Mouse (Mus musculus): ENCODE data around the gene Rragd. TPM values are rescaled to one million over a fixed set of nuclear protein-coding genes. Genes with fewer than 3 reads are reported as not detected.
A peak's percentile ranks its signal among the peaks of the same experiment; 100 is the strongest.

Rragd gene
- 1.7 and 1.8 TPM in 2 replicates for polyA plus RNA-seq (2015; fragmentation: Nextera tagmentation; extraction: Ambion mirVana)

DNA sequence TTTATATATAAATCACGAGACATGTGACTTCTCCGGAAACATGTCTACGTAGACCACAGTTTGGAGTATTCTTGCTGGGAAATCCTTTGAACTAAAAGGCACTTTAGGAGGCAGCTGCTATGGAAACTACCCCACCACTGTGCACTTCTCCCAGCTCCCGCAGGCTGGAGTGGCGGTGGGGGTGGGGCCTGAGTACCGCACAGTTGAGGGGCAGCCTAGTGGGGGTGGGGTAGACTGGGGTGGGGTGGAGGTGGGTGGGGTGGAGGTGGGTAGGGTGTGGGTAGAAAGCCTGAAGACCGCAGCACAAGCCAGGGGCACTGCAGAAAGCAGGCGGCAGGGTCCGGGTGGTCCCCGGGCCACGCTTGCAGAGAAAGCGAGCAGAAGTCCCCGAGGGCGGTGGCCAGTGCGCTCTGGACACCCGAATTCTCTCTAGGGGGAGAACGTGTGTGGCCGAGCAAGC, at the start of gene Rragd:
Gene Rragd, plus strand, starts transcription at position 322 of the 460 bp plus-strand sequence.
- H3K4me2 ChIP-seq (ENCODE audit: low read depth, low read length): peak within 1 kb of the TSS; percentile 99
- no peak for TF ChIP-seq EP300 (IDR thresholded peaks at IDR 0.05; ENCODE audit: low read depth)
- TF ChIP-seq CTCF (IDR thresholded peaks at IDR 0.05; ENCODE audit: low read depth): no peak
- peak within 1 kb of the TSS; percentile 72 for H3K9ac ChIP-seq (replicated peaks)
- WGBS (ENCODE audit: insufficient replicate concordance): 0% methylated on average over 14 of the region's 18 CpGs
- H3K27me3 ChIP-seq (ENCODE audit: insufficient read depth, low read length): peaks cover 34% of the 10 kb centered on the region
- no peaks in the 10 kb centered on the region for H3K36me3 ChIP-seq (replicated peaks; ENCODE audit: insufficient read depth, low read length)
- 0 out of 2 replicates have a peak within 1 kb of the TSS, but pooled peaks have one; percentile 45 for H3K27ac ChIP-seq (ENCODE audit: low read depth)
- H3K4me3 ChIP-seq (ENCODE audit: low read depth, low read length): peak within 1 kb of the TSS; percentile 70
- H3K9me3 ChIP-seq (ENCODE audit: low read length): peaks cover 3% of the 10 kb centered on the region; the same call in 1 of the 2 replicates
- ATAC-seq: no peak
- H3K4me1 ChIP-seq (ENCODE audit: insufficient read depth): peaks cover 19% of the 10 kb centered on the region
- peak; percentile 33 for DNase-seq

DNA sequence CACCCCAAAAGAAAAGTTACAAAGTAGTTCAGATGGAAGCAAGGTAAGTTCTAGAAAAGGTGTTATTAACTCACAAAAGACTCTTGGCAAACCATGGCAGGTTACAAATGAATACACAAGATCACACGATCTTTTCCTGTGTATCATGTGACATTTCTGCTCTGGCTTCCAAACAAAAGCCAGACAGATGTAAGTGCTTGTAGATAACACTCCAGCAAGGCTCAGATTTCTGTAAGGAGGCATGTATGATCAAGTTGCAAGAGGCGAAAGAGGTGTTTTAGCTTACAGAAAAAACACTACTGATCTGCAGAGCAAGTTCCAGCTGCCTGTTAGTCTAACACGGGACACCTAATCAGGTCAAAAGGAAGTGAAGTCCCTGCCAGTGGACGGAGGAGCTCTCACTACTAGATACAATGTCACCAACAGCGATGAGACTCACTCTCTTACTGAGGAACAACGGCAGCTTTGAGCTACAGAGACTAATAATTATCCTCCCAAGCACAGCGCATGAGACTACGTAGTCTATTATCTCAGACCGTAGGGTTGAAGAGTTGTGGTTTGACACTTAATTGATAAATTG, 46.0 kb upstream of the Rragd start:
- Histone ChIP-seq H3K27ac (ENCODE audit: low read depth) (no peak overlapping the region), H3K9me3 (ENCODE audit: low read length) (no peaks in the 10 kb centered on the region), H3K4me2 (ENCODE audit: low read depth, low read length) (no peak overlapping the region), H3K4me1 (ENCODE audit: insufficient read depth) (no peaks in the 10 kb centered on the region), H3K27me3 (ENCODE audit: insufficient read depth, low read length) (no peaks in the 10 kb centered on the region), H3K4me3 (ENCODE audit: low read depth, low read length) (no peak overlapping the region), H3K9ac (replicated peaks) (no peak overlapping the region), H3K36me3 (replicated peaks; ENCODE audit: insufficient read depth, low read length) (no peaks in the 10 kb centered on the region)
- ATAC-seq: no peak
- WGBS (ENCODE audit: insufficient replicate concordance): 41% methylated on average over 9 of the region's 9 CpGs
- TF ChIP-seq CTCF (IDR thresholded peaks at IDR 0.05; ENCODE audit: low read depth) (no peak), EP300 (IDR thresholded peaks at IDR 0.05; ENCODE audit: low read depth) (no peak)
- no peak for DNase-seq

DNA sequence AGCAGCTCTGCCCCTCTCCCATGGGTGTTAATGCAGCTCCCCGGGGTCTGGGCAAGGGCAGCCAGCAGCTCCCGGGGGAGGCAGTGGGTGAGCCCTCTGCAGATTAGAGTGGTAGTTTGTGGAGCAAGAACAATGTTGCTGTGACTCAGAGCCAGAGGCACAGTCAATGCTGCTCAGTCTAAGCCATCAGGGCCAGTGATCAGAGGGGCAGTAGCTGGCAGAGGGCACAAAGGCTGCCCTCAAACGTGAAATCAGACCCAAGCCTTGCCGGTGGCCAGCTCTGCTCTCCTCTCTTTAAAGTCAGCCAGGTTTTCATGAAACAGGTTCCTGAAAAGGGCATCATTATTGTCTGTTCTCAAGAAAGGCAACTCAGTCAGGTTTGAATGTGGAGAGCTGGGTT, 43.3 kb upstream of the Rragd start:
- Histone ChIP-seq H3K27me3 (ENCODE audit: insufficient read depth, low read length) (no peaks in the 10 kb centered on the region), H3K9me3 (ENCODE audit: low read length) (no peaks in the 10 kb centered on the region), H3K4me1 (ENCODE audit: insufficient read depth) (no peaks in the 10 kb centered on the region), H3K27ac (ENCODE audit: low read depth) (no peak overlapping the region), H3K9ac (replicated peaks) (no peak overlapping the region), H3K36me3 (replicated peaks; ENCODE audit: insufficient read depth, low read length) (no peaks in the 10 kb centered on the region), H3K4me2 (ENCODE audit: low read depth, low read length) (no peak overlapping the region), H3K4me3 (ENCODE audit: low read depth, low read length) (no peak overlapping the region)
- no peak for DNase-seq
- ATAC-seq: no peak
- WGBS (ENCODE audit: insufficient replicate concordance): 64% methylated on average over 4 of the region's 4 CpGs
- no peak for TF ChIP-seq CTCF (IDR thresholded peaks at IDR 0.05; ENCODE audit: low read depth)
- no peak for TF ChIP-seq EP300 (IDR thresholded peaks at IDR 0.05; ENCODE audit: low read depth)

DNA sequence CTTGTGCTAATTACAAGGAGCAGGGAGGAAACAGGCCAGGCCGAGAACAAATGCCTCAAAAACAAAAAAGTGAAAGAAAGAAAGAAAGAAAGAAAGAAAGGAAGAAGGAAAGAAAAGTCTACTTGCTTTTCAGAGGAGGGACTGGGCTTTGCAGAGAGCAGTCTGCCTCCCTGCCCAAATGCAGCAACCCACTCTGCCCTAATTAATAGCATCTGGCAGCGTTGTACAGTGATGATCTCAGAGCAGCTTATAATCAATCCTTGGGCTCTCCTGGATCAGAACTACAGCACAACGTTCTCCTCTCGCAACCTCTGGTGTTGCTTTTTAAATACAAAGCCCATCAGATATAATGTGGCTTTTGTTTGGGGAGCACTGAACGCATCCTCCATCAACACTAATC, 42.9 kb upstream of the Rragd start:
- Histone ChIP-seq H3K27ac (ENCODE audit: low read depth) (no peak overlapping the region), H3K4me1 (ENCODE audit: insufficient read depth) (no peaks in the 10 kb centered on the region), H3K9me3 (ENCODE audit: low read length) (no peaks in the 10 kb centered on the region), H3K27me3 (ENCODE audit: insufficient read depth, low read length) (no peaks in the 10 kb centered on the region), H3K36me3 (replicated peaks; ENCODE audit: insufficient read depth, low read length) (no peaks in the 10 kb centered on the region), H3K4me2 (ENCODE audit: low read depth, low read length) (no peak overlapping the region), H3K4me3 (ENCODE audit: low read depth, low read length) (no peak overlapping the region), H3K9ac (replicated peaks) (no peak overlapping the region)
- DNase-seq (no peak), ATAC-seq (no peak)
- WGBS (ENCODE audit: insufficient replicate concordance): 78% methylated on average over 5 of the region's 5 CpGs
- no peak for TF ChIP-seq EP300 (IDR thresholded peaks at IDR 0.05; ENCODE audit: low read depth)
- TF ChIP-seq CTCF (IDR thresholded peaks at IDR 0.05; ENCODE audit: low read depth): no peak

- no peak for ATAC-seq
- no peaks in the 10 kb centered on the region for H3K36me3 ChIP-seq (replicated peaks; ENCODE audit: insufficient read depth, low read length)
- no peaks in the 10 kb centered on the region for H3K9me3 ChIP-seq (ENCODE audit: low read length)
- H3K9ac ChIP-seq (replicated peaks): no peak overlapping the region
- H3K27me3 ChIP-seq (ENCODE audit: insufficient read depth, low read length): no peaks in the 10 kb centered on the region
- no peak overlapping the region for H3K4me3 ChIP-seq (ENCODE audit: low read depth, low read length)
- TF ChIP-seq CTCF (IDR thresholded peaks at IDR 0.05; ENCODE audit: low read depth) (no peak), EP300 (IDR thresholded peaks at IDR 0.05; ENCODE audit: low read depth) (no peak)
- 65% methylated on average over 4 of the region's 4 CpGs for WGBS (ENCODE audit: insufficient replicate concordance)
- no peak overlapping the region for H3K27ac ChIP-seq (ENCODE audit: low read depth)
- DNase-seq: no peak
- no peaks in the 10 kb centered on the region for H3K4me1 ChIP-seq (ENCODE audit: insufficient read depth)
- H3K4me2 ChIP-seq (ENCODE audit: low read depth, low read length): no peak overlapping the region
Measured at GRCm38 (mm10) chr4:32940984-32941383, 41.9 kb upstream of the Rragd start.

DNA sequence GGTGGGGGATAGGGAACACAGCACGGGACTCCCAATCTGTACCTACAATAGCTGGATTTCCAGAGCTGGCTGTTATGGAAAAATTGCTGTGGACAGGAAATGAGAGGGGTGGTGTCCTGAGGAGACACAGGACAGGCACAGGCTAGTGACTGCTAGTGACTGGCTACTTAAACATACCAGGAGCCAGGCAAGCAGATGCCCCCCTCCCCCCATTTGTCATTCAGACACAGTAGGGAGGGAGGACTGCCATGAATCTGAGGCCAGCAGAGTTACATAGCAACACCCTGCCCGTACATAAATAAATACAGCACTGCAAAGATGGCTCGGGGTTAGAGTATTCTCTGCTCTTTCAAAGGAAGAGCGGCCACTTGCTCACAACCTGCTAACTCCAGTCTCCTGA, 35.2 kb upstream of the Rragd start:
- H3K27me3 ChIP-seq (ENCODE audit: insufficient read depth, low read length): peaks cover 29% of the 10 kb centered on the region
- H3K4me2 ChIP-seq (ENCODE audit: low read depth, low read length): no peak overlapping the region
- DNase-seq: no peak
- no peaks in the 10 kb centered on the region for H3K36me3 ChIP-seq (replicated peaks; ENCODE audit: insufficient read depth, low read length)
- no peak overlapping the region for H3K27ac ChIP-seq (ENCODE audit: low read depth)
- no peak overlapping the region for H3K4me3 ChIP-seq (ENCODE audit: low read depth, low read length)
- H3K9me3 ChIP-seq (ENCODE audit: low read length): no peaks in the 10 kb centered on the region
- no peak for ATAC-seq
- WGBS (ENCODE audit: insufficient replicate concordance): 47% methylated on average over 4 of the region's 4 CpGs
- H3K9ac ChIP-seq (replicated peaks): no peak overlapping the region
- H3K4me1 ChIP-seq (ENCODE audit: insufficient read depth): peaks cover 6% of the 10 kb centered on the region; the same call in 1 of the 2 replicates
- no peak for TF ChIP-seq CTCF (IDR thresholded peaks at IDR 0.05; ENCODE audit: low read depth)
- TF ChIP-seq EP300 (IDR thresholded peaks at IDR 0.05; ENCODE audit: low read depth): no peak

All from liver, postnatal 0 days (tissue).